Mouse (Mus musculus) ovary, adult 18-20 months (tissue): ENCODE results near the gene Ube2dnl2.

Experiments used
- DNase-seq: peaks from one replicate; pipeline ENCODE4 v3.0.0; 2022; ENCODE audit warnings: low spot score, mixed read lengths

Ube2dnl2 gene

DNA sequence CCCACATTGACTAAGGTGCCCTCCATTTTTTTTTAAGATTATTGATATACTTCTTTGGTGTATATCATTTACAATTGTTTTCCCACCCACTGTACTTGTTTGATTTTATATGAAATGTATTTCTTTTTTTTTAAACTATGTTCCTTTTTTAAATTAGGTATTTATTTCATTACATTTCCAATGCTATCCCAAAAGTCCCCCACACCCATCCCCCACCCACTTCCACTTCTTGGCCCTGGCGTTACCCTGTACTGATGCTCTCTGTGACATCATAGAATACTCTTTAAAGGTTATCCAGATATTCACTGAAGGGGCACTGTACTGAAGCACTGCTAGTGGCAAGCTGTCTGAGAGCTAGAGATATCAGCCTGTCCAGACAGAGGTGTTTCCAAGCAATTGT lies at the start of gene Ube2dnl2:
TSS of gene Ube2dnl2 (plus strand) at position 301 of the 400 bp plus-strand sequence.
- DNase-seq = no peak

DNA sequence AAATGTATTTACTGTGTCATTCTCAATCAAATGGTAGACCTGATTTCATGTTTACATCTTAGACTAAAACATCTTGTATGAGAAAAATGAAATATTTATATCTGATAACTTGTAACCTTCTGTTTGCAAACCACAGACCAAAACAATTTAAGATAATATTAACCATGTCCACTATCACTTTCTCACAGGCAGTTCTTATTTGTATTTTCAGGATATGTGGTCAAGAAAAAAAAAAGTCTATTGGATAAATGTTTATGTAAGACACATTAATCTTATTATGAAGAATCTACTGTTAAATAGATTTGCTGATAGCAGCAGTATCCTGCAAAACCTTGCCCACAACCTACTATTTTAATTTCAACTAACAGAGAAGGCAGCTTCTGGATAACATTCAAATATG lies 11.9 kb upstream of the Ube2dnl2 start:
- DNase-seq = no peak

DNA sequence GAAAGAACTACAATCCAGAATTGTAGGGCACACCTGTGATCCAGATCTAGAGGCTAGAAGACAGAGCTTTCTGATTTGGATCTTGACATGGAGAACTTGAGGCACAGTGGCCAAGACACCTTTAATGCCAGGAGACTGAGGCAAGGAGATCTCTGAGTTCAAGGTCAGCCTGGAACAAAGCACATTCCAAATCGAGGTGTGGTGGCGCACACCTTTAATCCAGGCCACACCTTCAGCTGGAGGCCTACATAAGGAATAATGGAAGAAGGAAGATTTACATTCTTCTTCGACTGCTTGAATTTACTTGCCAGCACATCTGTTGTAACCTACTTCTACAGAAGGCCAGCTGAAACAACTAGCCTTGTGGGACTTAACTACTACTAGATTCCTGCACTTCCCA lies 9.9 kb upstream of the Ube2dnl2 start:
- no peak for DNase-seq

DNA sequence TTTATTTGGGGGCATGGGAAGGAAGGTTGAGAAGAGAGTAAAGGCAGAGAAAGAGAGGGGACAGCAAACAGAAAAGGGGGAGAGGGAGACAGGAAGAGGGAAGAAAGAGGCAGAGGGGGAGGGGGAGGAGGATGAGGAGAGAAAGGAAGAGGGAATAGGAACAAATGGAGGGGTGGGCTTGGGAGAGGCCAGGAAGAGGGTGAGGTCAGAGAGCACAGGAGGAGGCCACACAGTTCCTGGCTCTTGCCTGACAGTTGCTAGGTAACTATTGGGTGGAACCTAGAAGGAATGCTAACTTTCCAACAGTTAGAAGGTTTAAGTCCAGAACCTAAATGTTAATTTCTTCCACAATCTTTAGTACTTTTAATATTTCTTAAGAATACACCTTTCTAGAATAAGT lies 4.0 kb upstream of the Ube2dnl2 start:
- DNase-seq = no peak

DNA sequence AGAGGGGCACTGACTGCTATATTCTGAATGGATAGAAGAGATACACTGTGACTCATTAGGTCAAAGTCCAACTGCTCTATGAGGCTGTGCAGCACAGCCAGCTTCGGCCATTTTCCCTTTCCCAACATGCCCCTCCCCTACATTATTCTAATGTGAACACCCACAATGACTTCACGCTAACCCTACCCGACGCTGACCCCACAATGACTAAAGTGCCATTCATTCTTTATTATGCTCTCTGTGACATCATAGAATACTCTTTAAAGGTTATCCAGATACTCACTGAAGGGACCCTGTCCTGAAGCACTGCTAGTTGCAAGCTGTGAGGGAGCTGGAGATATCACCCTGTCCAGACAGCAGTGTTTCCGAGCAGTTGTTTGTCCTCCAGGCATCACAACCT lies 2.7 kb upstream of the Ube2dnl2 start, which contains the start of gene Ube2dnl1:
TSS of gene Ube2dnl1 (plus strand) at position 301 of the 400 bp plus-strand sequence.
- DNase-seq = no peak

DNA sequence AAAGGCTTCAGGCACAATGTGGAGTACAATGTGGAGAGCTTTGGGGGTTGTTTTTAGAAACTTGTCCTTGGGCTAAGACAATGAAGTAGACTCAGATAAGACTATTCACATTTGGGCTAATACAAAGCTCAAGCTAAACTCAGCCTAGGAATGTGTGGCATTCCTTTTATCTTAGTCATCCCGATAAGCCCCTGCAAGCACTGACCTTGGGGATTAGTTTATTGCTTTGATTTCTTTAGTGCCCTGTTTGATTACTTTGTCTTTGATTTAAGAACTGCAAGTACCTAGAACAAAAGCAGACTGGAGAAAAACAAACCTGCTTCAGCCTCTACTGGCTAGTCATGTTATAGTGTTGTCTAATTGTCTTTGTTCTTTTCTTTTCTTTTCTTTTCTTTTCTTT lies 47.7 kb downstream of the Ube2dnl2 start:
- no peak for DNase-seq
